Mouse (Mus musculus): ENCODE measurements around the gene Klra9. TPM values are rescaled to one million over a fixed set of nuclear protein-coding genes. Genes with fewer than 3 reads are reported as not detected.
"Not testable (repeated sequence)": the region's sequence is repeated elsewhere in the genome, so short reads cannot be mapped to it uniquely, and the experiment has no call there.

Gene Klra9
- not detected in 2 replicates for polyA plus RNA-seq (2014; fragmentation: Nextera tagmentation; extraction: Ambion mirVana)

DNA sequence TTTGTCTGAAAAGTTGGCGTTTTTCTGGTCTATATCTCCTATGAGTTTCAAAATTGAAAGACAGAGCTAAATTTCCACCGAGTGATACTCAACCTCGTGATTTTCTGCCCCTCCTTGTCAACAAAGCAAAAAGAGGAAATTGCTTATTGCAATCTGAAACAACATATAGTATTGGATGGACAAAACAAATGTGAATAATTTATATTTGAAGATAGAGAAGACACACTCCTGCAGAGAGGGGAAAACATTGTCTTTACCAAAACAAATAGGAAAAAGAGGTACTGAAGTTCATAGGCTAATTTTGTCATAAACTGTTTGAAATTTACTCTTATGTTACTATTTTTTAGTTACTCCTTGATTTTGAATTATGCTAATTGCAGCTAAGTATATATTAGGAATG is at the start of gene Klra9:
Klra9 (minus strand) TSS at position 101 of the 400 bp plus-strand sequence.
- WGBS: 60% methylated on average over 3 of the region's 3 CpGs
- ATAC-seq (ENCODE audit: low FRiP score, low TSS enrichment); H3K9ac ChIP-seq (ENCODE audit: low read depth, low read length); H3K4me3 ChIP-seq (ENCODE audit: low read length); H3K27me3 ChIP-seq (ENCODE audit: control insufficient read depth, insufficient read depth, low read length); H3K4me1 ChIP-seq (ENCODE audit: control insufficient read depth, insufficient read depth, low read length); H3K27ac ChIP-seq (ENCODE audit: low read depth, low read length); H3K4me2 ChIP-seq (replicated peaks; ENCODE audit: low read depth, low read length); H3K36me3 ChIP-seq (ENCODE audit: control insufficient read depth, insufficient read depth, low read length); H3K9me3 ChIP-seq (ENCODE audit: control insufficient read depth, low read length): not testable (repeated sequence)

DNA sequence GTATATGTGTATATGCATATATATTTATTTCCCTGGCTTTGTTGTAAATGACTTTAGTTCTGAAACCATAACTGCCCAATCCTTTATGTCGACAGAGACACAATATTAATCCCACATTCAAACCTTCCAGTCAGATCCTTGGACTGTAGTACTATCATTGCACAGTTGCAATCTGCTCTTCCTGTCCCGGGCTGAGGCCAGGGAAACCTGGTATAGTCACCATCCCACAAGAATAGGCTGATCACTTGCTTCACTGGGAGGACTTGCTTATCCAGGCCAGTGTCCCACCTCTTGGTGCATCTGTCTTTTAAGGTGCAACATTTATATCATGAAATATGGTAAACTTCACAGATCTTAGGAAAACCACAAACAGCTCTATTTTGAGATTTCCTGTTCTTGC is 44.6 kb upstream of the Klra9 start:
- H3K27ac ChIP-seq (ENCODE audit: low read depth, low read length): no peak overlapping the region
- H3K9ac ChIP-seq (ENCODE audit: low read depth, low read length): no peak overlapping the region
- WGBS: 74% methylated on average over 2 of the region's 2 CpGs
- H3K36me3 ChIP-seq (ENCODE audit: control insufficient read depth, insufficient read depth, low read length): no peaks in the 10 kb centered on the region
- no peak overlapping the region for H3K4me2 ChIP-seq (replicated peaks; ENCODE audit: low read depth, low read length)
- H3K4me1 ChIP-seq (ENCODE audit: control insufficient read depth, insufficient read depth, low read length): no peaks in the 10 kb centered on the region
- H3K9me3 ChIP-seq (ENCODE audit: control insufficient read depth, low read length): 0 out of 2 replicates have a peak, but pooled peaks cover 2% of the 10 kb centered on the region
- no peaks in the 10 kb centered on the region for H3K27me3 ChIP-seq (ENCODE audit: control insufficient read depth, insufficient read depth, low read length)
- ATAC-seq (ENCODE audit: low FRiP score, low TSS enrichment): no peak
- no peak overlapping the region for H3K4me3 ChIP-seq (ENCODE audit: low read length)

DNA sequence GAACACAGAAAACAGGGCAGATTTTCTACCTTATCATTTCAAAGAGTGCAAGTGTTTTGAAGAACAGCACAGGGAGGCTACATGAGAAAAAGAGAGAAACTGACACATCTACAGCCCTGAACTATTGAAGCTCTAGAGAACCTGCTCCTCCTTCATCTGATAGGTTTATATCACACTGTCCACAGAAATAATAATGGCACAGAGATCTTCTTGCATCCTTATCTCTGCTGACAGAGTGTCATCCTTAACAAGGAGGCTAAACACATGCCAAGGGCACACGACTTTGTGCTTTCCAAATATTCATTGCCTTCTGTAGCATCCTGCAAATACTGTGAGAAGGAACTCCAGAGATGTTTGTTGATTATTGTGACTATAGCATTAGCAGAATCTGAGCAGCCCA is 43.7 kb upstream of the Klra9 start:
- no peak for ATAC-seq (ENCODE audit: low FRiP score, low TSS enrichment)
- no peak overlapping the region for H3K27ac ChIP-seq (ENCODE audit: low read depth, low read length)
- no peaks in the 10 kb centered on the region for H3K36me3 ChIP-seq (ENCODE audit: control insufficient read depth, insufficient read depth, low read length)
- H3K9ac ChIP-seq (ENCODE audit: low read depth, low read length): no peak overlapping the region
- H3K4me2 ChIP-seq (replicated peaks; ENCODE audit: low read depth, low read length): no peak overlapping the region
- H3K27me3 ChIP-seq (ENCODE audit: control insufficient read depth, insufficient read depth, low read length): no peaks in the 10 kb centered on the region
- H3K9me3 ChIP-seq (ENCODE audit: control insufficient read depth, low read length): 0 out of 2 replicates have a peak, but pooled peaks cover 2% of the 10 kb centered on the region
- WGBS: 68% methylated on average over 1 of the region's 1 CpGs
- H3K4me3 ChIP-seq (ENCODE audit: low read length): no peak overlapping the region
- no peaks in the 10 kb centered on the region for H3K4me1 ChIP-seq (ENCODE audit: control insufficient read depth, insufficient read depth, low read length)

DNA sequence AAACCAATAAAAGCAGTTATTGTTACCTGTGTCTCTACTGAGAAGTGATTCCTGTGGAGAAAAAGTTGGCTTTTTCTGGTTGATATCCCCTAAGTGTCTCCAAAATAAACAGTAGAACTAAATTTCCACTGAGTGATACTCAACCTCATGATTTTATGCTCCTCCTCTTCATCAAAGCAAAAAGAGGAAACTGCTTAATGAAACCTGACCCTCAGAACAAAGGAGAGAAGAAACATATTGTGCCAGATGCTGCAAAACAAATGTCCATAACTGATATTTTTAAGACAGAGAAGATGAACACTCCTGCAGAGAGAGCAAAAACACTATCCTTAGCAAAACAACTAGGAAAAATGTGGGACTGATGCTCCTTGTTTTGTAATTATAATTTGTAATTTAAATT is 40.3 kb upstream of the Klra9 start, which contains the start of gene Klra7:
Klra7 (minus strand) TSS at position 101 of the 400 bp plus-strand sequence.
- no peaks in the 10 kb centered on the region for H3K4me1 ChIP-seq (ENCODE audit: control insufficient read depth, insufficient read depth, low read length)
- H3K9ac ChIP-seq (ENCODE audit: low read depth, low read length): no peak within 1 kb of the TSS
- H3K36me3 ChIP-seq (ENCODE audit: control insufficient read depth, insufficient read depth, low read length): no peaks in the 10 kb centered on the region
- no peak within 1 kb of the TSS for H3K4me3 ChIP-seq (ENCODE audit: low read length)
- H3K9me3 ChIP-seq (ENCODE audit: control insufficient read depth, low read length): no peaks in the 10 kb centered on the region
- H3K27ac ChIP-seq (ENCODE audit: low read depth, low read length): no peak within 1 kb of the TSS
- no peak within 1 kb of the TSS for H3K4me2 ChIP-seq (replicated peaks; ENCODE audit: low read depth, low read length)
- ATAC-seq (ENCODE audit: low FRiP score, low TSS enrichment): no peak
- no peaks in the 10 kb centered on the region for H3K27me3 ChIP-seq (ENCODE audit: control insufficient read depth, insufficient read depth, low read length)

DNA sequence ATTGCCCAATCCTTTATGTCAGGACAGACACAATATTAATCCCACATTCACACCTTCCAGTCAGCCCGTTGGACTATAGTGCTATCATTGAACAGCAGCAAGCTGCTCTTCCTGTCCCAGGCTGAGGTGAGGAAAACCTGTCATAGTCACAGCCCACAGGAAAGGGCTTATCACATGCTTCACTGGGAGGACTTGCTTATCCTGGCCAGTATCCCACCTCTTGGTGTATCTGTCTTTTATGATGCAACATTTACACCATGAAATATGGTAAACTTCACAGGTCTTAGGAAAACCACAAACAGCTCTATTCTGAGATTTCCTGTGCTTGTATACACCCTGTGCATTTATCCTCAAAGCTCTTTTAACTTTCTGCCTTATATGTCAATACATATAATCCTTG is 4.5 kb upstream of the Klra9 start:
- H3K36me3 ChIP-seq (ENCODE audit: control insufficient read depth, insufficient read depth, low read length); H3K4me1 ChIP-seq (ENCODE audit: control insufficient read depth, insufficient read depth, low read length); H3K4me2 ChIP-seq (replicated peaks; ENCODE audit: low read depth, low read length); H3K27me3 ChIP-seq (ENCODE audit: control insufficient read depth, insufficient read depth, low read length); ATAC-seq (ENCODE audit: low FRiP score, low TSS enrichment); H3K27ac ChIP-seq (ENCODE audit: low read depth, low read length); H3K9me3 ChIP-seq (ENCODE audit: control insufficient read depth, low read length); H3K9ac ChIP-seq (ENCODE audit: low read depth, low read length); H3K4me3 ChIP-seq (ENCODE audit: low read length): not testable (repeated sequence)
- 88% methylated on average over 1 of the region's 1 CpGs for WGBS

DNA sequence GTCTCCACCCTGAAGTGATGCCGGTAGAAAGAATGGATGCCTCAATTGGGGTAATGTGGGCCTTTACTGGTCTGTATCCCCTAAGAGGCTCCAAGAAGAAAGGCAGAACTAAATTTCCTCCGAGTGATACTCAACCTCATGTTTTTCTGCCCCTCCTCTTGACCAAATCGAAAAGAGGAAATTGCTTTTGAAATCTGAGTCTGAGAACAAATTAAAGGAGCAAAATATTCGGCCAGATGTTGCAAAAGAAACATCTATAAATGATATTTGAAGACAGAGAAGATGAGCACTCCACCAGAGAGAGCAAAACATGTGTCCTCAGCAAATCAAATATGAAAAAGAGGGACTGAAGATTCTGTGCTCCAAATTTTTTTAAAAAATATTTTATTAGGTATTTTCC is 63.1 kb downstream of the Klra9 start, which contains the start of gene Klra8:
Klra8 (minus strand) TSS at position 101 of the 400 bp plus-strand sequence.
- H3K4me2 ChIP-seq (replicated peaks; ENCODE audit: low read depth, low read length); H3K9ac ChIP-seq (ENCODE audit: low read depth, low read length); H3K9me3 ChIP-seq (ENCODE audit: control insufficient read depth, low read length); H3K27me3 ChIP-seq (ENCODE audit: control insufficient read depth, insufficient read depth, low read length); ATAC-seq (ENCODE audit: low FRiP score, low TSS enrichment); H3K4me1 ChIP-seq (ENCODE audit: control insufficient read depth, insufficient read depth, low read length); H3K27ac ChIP-seq (ENCODE audit: low read depth, low read length); H3K4me3 ChIP-seq (ENCODE audit: low read length); H3K36me3 ChIP-seq (ENCODE audit: control insufficient read depth, insufficient read depth, low read length): not testable (repeated sequence)
- 72% methylated on average over 4 of the region's 4 CpGs for WGBS

Other genes starting within 250 kb of the Klra9 start
- not detected in 2 replicates for gene Klra6, start 166.2 kb downstream of the Klra9 start, polyA plus RNA-seq (2014; fragmentation: Nextera tagmentation; extraction: Ambion mirVana)
- gene Klra4, start 125.8 kb downstream of the Klra9 start, polyA plus RNA-seq (2014; fragmentation: Nextera tagmentation; extraction: Ambion mirVana): not detected in 2 replicates
- gene Klra8, start 63.2 kb downstream of the Klra9 start, polyA plus RNA-seq (2014; fragmentation: Nextera tagmentation; extraction: Ambion mirVana): not detected in 2 replicates
- gene Klra7, start 40.2 kb upstream of the Klra9 start, polyA plus RNA-seq (2014; fragmentation: Nextera tagmentation; extraction: Ambion mirVana): not detected in 2 replicates
- gene Klra10, start 88.8 kb upstream of the Klra9 start, polyA plus RNA-seq (2014; fragmentation: Nextera tagmentation; extraction: Ambion mirVana): not detected in 2 replicates
- not detected in 2 replicates for gene Klra3, start 144.5 kb upstream of the Klra9 start, polyA plus RNA-seq (2014; fragmentation: Nextera tagmentation; extraction: Ambion mirVana)
- not detected in 2 replicates for gene Klra1, start 193.8 kb upstream of the Klra9 start, polyA plus RNA-seq (2014; fragmentation: Nextera tagmentation; extraction: Ambion mirVana)